Mouse (Mus musculus) CH12.LX (cell line): ENCODE measurements around the gene Hoxa13. TPM values are rescaled to one million over a fixed set of nuclear protein-coding genes. Genes with fewer than 3 reads are reported as not detected.

Experiments used
- DNase-seq: peaks from one replicate; pipeline ENCODE4 v3.0.0-alpha.2; 2013; ENCODE audit errors: extremely low read depth
- H3K27ac ChIP-seq: 2 replicates; pipeline ENCODE4 v1.5.1; 2012; ENCODE audit warnings: low read depth, mild to moderate bottlenecking, control low read depth, moderate library complexity; ENCODE audit not compliant: insufficient read depth
- H3K27me3 ChIP-seq: replicated peaks from 2 replicates; pipeline ENCODE3; 2012; ENCODE audit warnings: inconsistent platforms
- H3K36me3 ChIP-seq, 2 experiments: replicated peaks in 1 of 2; 2 replicates each; pipeline versions ENCODE3 to v1.6.1; 2012; ENCODE audit warnings: inconsistent platforms in 1 of 2, low read length in 1 of 2, mild to moderate bottlenecking in 1 of 2, mixed read lengths in 1 of 2, moderate library complexity in 1 of 2; ENCODE audit not compliant: control insufficient read depth in 1 of 2, insufficient read depth in 1 of 2
- H3K4me1 ChIP-seq, 2 experiments: 2 replicates each; pipeline ENCODE4 v1.6.1; 2012; ENCODE audit warnings: inconsistent platforms in 1 of 2, moderate library complexity in 1 of 2; ENCODE audit not compliant: insufficient read depth in 2 of 2, control insufficient read depth in 1 of 2
- H3K4me2 ChIP-seq: 2 replicates; pipeline ENCODE4 v1.6.1; 2012; ENCODE audit warnings: low read depth, mild to moderate bottlenecking, control low read depth; ENCODE audit not compliant: poor library complexity, insufficient read depth, severe bottlenecking
- H3K4me3 ChIP-seq, 3 experiments: fragments of 150-350 bp in 1 of 3; sonication (generic) in 1 of 3; replicated peaks in 1 of 3; 2 replicates each; pipeline versions ENCODE3 to v1.5.1; 2011 to 2012; ENCODE audit warnings: low read depth in 2 of 3, low read length in 2 of 3, mild to moderate bottlenecking in 2 of 3, moderate library complexity in 2 of 3, control low read depth in 1 of 3, improper control_type of control experiment in 1 of 3, inconsistent platforms in 1 of 3, mixed read lengths in 1 of 3; ENCODE audit not compliant: poor library complexity in 1 of 3
- H3K79me2 ChIP-seq: replicated peaks from 2 replicates; pipeline ENCODE4 v1.6.1; 2012; ENCODE audit warnings: mild to moderate bottlenecking, moderate library complexity; ENCODE audit not compliant: control insufficient read depth, poor library complexity, insufficient read depth, severe bottlenecking; ENCODE audit errors: extremely low read depth
- H3K9ac ChIP-seq: 2 replicates; pipeline ENCODE4 v1.6.1; 2012; ENCODE audit warnings: low read depth, mild to moderate bottlenecking, control low read depth, moderate library complexity; ENCODE audit not compliant: insufficient read depth
- H3K9me3 ChIP-seq: replicated peaks from 2 replicates; pipeline ENCODE3; 2012; ENCODE audit warnings: low read length, inconsistent platforms, mixed read lengths
- BHLHE40 ChIP-seq: IDR thresholded peaks from 2 replicates; pipeline ENCODE4 v1.6.1; 2011; ENCODE audit warnings: mild to moderate bottlenecking, low read depth, low read length, improper control_type of control experiment
- CHD1 ChIP-seq: IDR thresholded peaks from 2 replicates; pipeline ENCODE4 v1.6.1; 2012; ENCODE audit warnings: low read depth, low read length, improper control_type of control experiment, inconsistent platforms
- CHD2 ChIP-seq: IDR thresholded peaks from 2 replicates; pipeline ENCODE4 v1.6.1; 2011; ENCODE audit warnings: low read length, improper control_type of control experiment
- CTCF ChIP-seq, 2 experiments: IDR thresholded peaks in 1 of 2; conservative IDR thresholded peaks in 1 of 2; 2 replicates each; pipeline ENCODE4 v1.5.1; 2011 to 2012; ENCODE audit warnings: low read depth in 2 of 2, low read length in 2 of 2, improper control_type of control experiment in 1 of 2, inconsistent platforms in 1 of 2, mild to moderate bottlenecking in 1 of 2, moderate library complexity in 1 of 2
- E2F4 ChIP-seq: IDR thresholded peaks from 2 replicates; pipeline ENCODE4 v1.6.1; 2011; ENCODE audit warnings: low read depth, low read length, improper control_type of control experiment; ENCODE audit not compliant: insufficient replicate concordance
- ELF1 ChIP-seq: IDR thresholded peaks from 2 replicates; pipeline ENCODE4 v1.6.1; 2014; ENCODE audit warnings: low read depth, mild to moderate bottlenecking, inconsistent platforms, low read length, improper control_type of control experiment
- EP300 ChIP-seq: IDR thresholded peaks from 2 replicates; pipeline ENCODE4 v1.6.1; 2011; ENCODE audit warnings: low read length, improper control_type of control experiment
- ETS1 ChIP-seq: conservative IDR thresholded peaks from 2 replicates; pipeline ENCODE4 v1.6.1; 2012; ENCODE audit warnings: low read depth, mild to moderate bottlenecking, inconsistent platforms, low read length, improper control_type of control experiment, moderate library complexity
- GABPA ChIP-seq: IDR thresholded peaks from 2 replicates; pipeline ENCODE4 v1.6.1; 2012; ENCODE audit warnings: low read depth, low read length, improper control_type of control experiment, inconsistent platforms; ENCODE audit not compliant: insufficient replicate concordance
- HCFC1 ChIP-seq: IDR thresholded peaks from 2 replicates; pipeline ENCODE4 v1.6.1; 2012; ENCODE audit warnings: low read depth, mild to moderate bottlenecking, inconsistent platforms, low read length, improper control_type of control experiment
- IRF4 ChIP-seq: IDR thresholded peaks from 2 replicates; pipeline ENCODE4 v1.6.1; 2014; ENCODE audit warnings: low read depth, mild to moderate bottlenecking, inconsistent platforms, low read length, improper control_type of control experiment
- JUND ChIP-seq: conservative IDR thresholded peaks from 2 replicates; pipeline ENCODE4 v1.6.1; 2011; ENCODE audit warnings: low read depth, low read length, improper control_type of control experiment
- KAT2A ChIP-seq: IDR thresholded peaks from 2 replicates; pipeline ENCODE4 v1.6.1; 2012; ENCODE audit warnings: low read length, improper control_type of control experiment, inconsistent platforms; ENCODE audit not compliant: insufficient replicate concordance
- MAFK ChIP-seq: IDR thresholded peaks from 2 replicates; pipeline ENCODE4 v1.6.1; 2011; ENCODE audit warnings: low read length, improper control_type of control experiment; ENCODE audit not compliant: insufficient replicate concordance
- MAX ChIP-seq: IDR thresholded peaks from 2 replicates; pipeline ENCODE4 v1.6.1; 2011; ENCODE audit warnings: low read length, improper control_type of control experiment
- MAZ ChIP-seq: IDR thresholded peaks from 2 replicates; pipeline ENCODE4 v1.6.1; 2012; ENCODE audit warnings: low read depth, mild to moderate bottlenecking, inconsistent platforms, low read length, improper control_type of control experiment, moderate library complexity
- MEF2A ChIP-seq: IDR thresholded peaks from 2 replicates; pipeline ENCODE4 v1.6.1; 2014; ENCODE audit warnings: low read depth, mild to moderate bottlenecking, inconsistent platforms, low read length, improper control_type of control experiment, borderline replicate concordance
- MXI1 ChIP-seq: IDR thresholded peaks from 2 replicates; pipeline ENCODE4 v1.6.1; 2011; ENCODE audit warnings: mild to moderate bottlenecking, low read depth, low read length, improper control_type of control experiment
- MYC ChIP-seq: IDR thresholded peaks from 2 replicates; pipeline ENCODE4 v1.6.1; 2011; ENCODE audit warnings: low read depth, mild to moderate bottlenecking, improper control_type of control experiment, low read length
- NELFE ChIP-seq: IDR thresholded peaks from 2 replicates; pipeline ENCODE4 v1.6.1; 2011; ENCODE audit warnings: low read depth, low read length, improper control_type of control experiment
- NRF1 ChIP-seq: IDR thresholded peaks from 2 replicates; pipeline ENCODE4 v1.6.1; 2014; ENCODE audit warnings: low read depth, mild to moderate bottlenecking, inconsistent platforms, low read length, improper control_type of control experiment, moderate library complexity
- PAX5 ChIP-seq: IDR thresholded peaks from 2 replicates; pipeline ENCODE4 v1.6.1; 2012; ENCODE audit warnings: low read length, inconsistent platforms, mixed read lengths
- POLR2A ChIP-seq: IDR thresholded peaks from 2 replicates; pipeline ENCODE4 v1.6.1; 2011; ENCODE audit warnings: low read depth, mild to moderate bottlenecking, improper control_type of control experiment, low read length
- POLR2AphosphoS2 ChIP-seq: IDR thresholded peaks from 2 replicates; pipeline ENCODE4 v1.6.1; 2011; ENCODE audit warnings: low read depth, low read length, improper control_type of control experiment
- RAD21 ChIP-seq: IDR thresholded peaks from 2 replicates; pipeline ENCODE4 v1.6.1; 2011; ENCODE audit warnings: low read depth, mild to moderate bottlenecking, low read length, improper control_type of control experiment, moderate library complexity
- RCOR1 ChIP-seq: conservative IDR thresholded peaks from 2 replicates; pipeline ENCODE4 v1.6.1; 2012; ENCODE audit warnings: low read depth, mild to moderate bottlenecking, inconsistent platforms, low read length, improper control_type of control experiment
- SIN3A ChIP-seq: IDR thresholded peaks from 2 replicates; pipeline ENCODE4 v1.6.1; 2012; ENCODE audit warnings: low read length, improper control_type of control experiment, inconsistent platforms
- SMC3 ChIP-seq: IDR thresholded peaks from 2 replicates; pipeline ENCODE4 v1.6.1; 2011; ENCODE audit warnings: low read depth, low read length, improper control_type of control experiment
- TBP ChIP-seq: conservative IDR thresholded peaks from 2 replicates; pipeline ENCODE4 v1.6.1; 2011; ENCODE audit warnings: low read depth, low read length, improper control_type of control experiment
- TCF12 ChIP-seq: IDR thresholded peaks from 2 replicates; pipeline ENCODE4 v1.6.1; 2014; ENCODE audit warnings: low read depth, mild to moderate bottlenecking, inconsistent platforms, low read length, improper control_type of control experiment
- UBTF ChIP-seq: IDR thresholded peaks from 2 replicates; pipeline ENCODE4 v1.6.1; 2012; ENCODE audit warnings: low read depth, mild to moderate bottlenecking, inconsistent platforms, low read length, improper control_type of control experiment, moderate library complexity
- USF1 ChIP-seq: IDR thresholded peaks from 2 replicates; pipeline ENCODE4 v1.6.1; 2014; ENCODE audit warnings: low read depth, mild to moderate bottlenecking, inconsistent platforms, low read length, improper control_type of control experiment
- USF2 ChIP-seq: conservative IDR thresholded peaks from 2 replicates; pipeline ENCODE4 v1.6.1; 2011; ENCODE audit warnings: low read depth, low read length, improper control_type of control experiment
- ZC3H11A ChIP-seq: IDR thresholded peaks from 2 replicates; pipeline ENCODE4 v1.6.1; 2012; ENCODE audit warnings: low read depth, mild to moderate bottlenecking, inconsistent platforms, low read length, improper control_type of control experiment
- ZKSCAN1 ChIP-seq: IDR thresholded peaks from 2 replicates; pipeline ENCODE4 v1.6.1; 2012; ENCODE audit warnings: low read depth, inconsistent platforms, low read length, improper control_type of control experiment, borderline replicate concordance
- ZMIZ1 ChIP-seq: IDR thresholded peaks from 2 replicates; pipeline ENCODE4 v1.6.1; 2012; ENCODE audit warnings: low read depth, mild to moderate bottlenecking, inconsistent platforms, low read length, improper control_type of control experiment
- ZNF384 ChIP-seq: IDR thresholded peaks from 2 replicates; pipeline ENCODE4 v1.6.1; 2012; ENCODE audit warnings: low read depth, low read length, improper control_type of control experiment, inconsistent platforms
- dilution Hi-C: fragments of 300-500 bp; cut with MboI; formaldehyde crosslinking; loops from 2 replicates; pipeline ENCODE4 v1.14.3; 2020; ENCODE audit warnings: low sequenced_read_pairs; ENCODE audit not compliant: extremely low pct_unique_long_range_greater_than_20kb, extremely low pct_ligation_motif_present
- in situ Hi-C: fragments of 300-500 bp; cut with MboI; formaldehyde crosslinking; loops from 3 replicates; pipeline ENCODE4 v1.14.3; 2019; ENCODE audit warnings: low sequenced_read_pairs, low pct_ligation_motif_present, low pct_unique_long_range_greater_than_20kb, mixed read lengths
- polyA plus RNA-seq: library from polyadenylated mRNA; unstranded; fragments of >175 nt; gene quantifications from 2 replicates; pipeline ENCODE4 v1.2.1, GENCODE M21; 2012; ENCODE audit warnings: low read depth; ENCODE audit not compliant: insufficient read length
- total RNA-seq, 2 experiments: library from RNA; depleted of rRNA; stranded (reverse); fragments of 300-350 nt in 1 of 2; fragments of >200 nt in 1 of 2; gene quantifications; 2 replicates each; pipeline ENCODE4 v1.2.3; 2012 to 2014

Hoxa13 gene
- total and polyA plus RNA-seq, 3 experiments: 0.17 TPM; not detected in 2

- Histone ChIP-seq H3K27ac (no peak overlapping the region), H3K4me3 (peak overlapping the region; percentile 28 to 46 (median 37)), H3K4me2 (peak overlapping the region; percentile 74), H3K79me2 (no peaks in the 10 kb centered on the region), H3K9me3 (no peaks in the 10 kb centered on the region), H3K27me3 (no peaks in the 10 kb centered on the region), H3K4me1 (peaks cover 3 to 22% of the 10 kb centered on the region in 2 experiments; a peak in 3 of 4 replicates), H3K9ac (no peak overlapping the region), H3K36me3 (no peaks in the 10 kb centered on the region)
- in situ Hi-C loops (loop anchor here (25.0 kb wide), 1 partner anchor 295 kb away; no protein-coding TSS in a partner anchor), dilution Hi-C loops (no loop called here)
- peak; percentile 45 for DNase-seq
- TF ChIP-seq IRF4: peak; percentile 88
- TF ChIP-seq MAFK: 0 out of 2 replicates have a peak, but pooled peaks have one; percentile 60
- TF ChIP-seq ELF1: no peak
- TF ChIP-seq MAZ: no peak
- TF ChIP-seq UBTF: no peak
- TF ChIP-seq SIN3A: 0 out of 2 replicates have a peak, but pooled peaks have one; percentile 38
- TF ChIP-seq RAD21: no peak
- no peak for TF ChIP-seq HCFC1
- no peak for TF ChIP-seq USF2
- no peak for TF ChIP-seq E2F4
- no peak for TF ChIP-seq ZNF384
- TF ChIP-seq SMC3: no peak
- no peak for TF ChIP-seq NRF1
- TF ChIP-seq USF1: no peak
- no peak for TF ChIP-seq ZMIZ1
- no peak for TF ChIP-seq ZKSCAN1
- TF ChIP-seq NELFE: no peak
- TF ChIP-seq MAX: 0 out of 2 replicates have a peak, but pooled peaks have one; percentile 57
- TF ChIP-seq MYC: no peak
- no peak for TF ChIP-seq ZC3H11A
- no peak for TF ChIP-seq KAT2A
- TF ChIP-seq POLR2AphosphoS2: no peak
- peak; percentile 60 for TF ChIP-seq EP300
- no peak; the same call in 1 of the 2 replicates for TF ChIP-seq CHD2
- peak; percentile 33; the same call in 1 of the 2 replicates for TF ChIP-seq JUND
- no peak for TF ChIP-seq POLR2A
- TF ChIP-seq PAX5: no peak
- TF ChIP-seq MEF2A: peak; percentile 39; the same call in 1 of the 2 replicates
- TF ChIP-seq TCF12: no peak
- TF ChIP-seq CTCF (conservative IDR thresholded peaks at IDR 0.05 in 1 of 2, IDR thresholded peaks at IDR 0.05 in 1 of 2; ENCODE audit: low read depth in 2 of 2, low read length in 2 of 2): no peak
- TF ChIP-seq ETS1: peak; percentile 37
- TF ChIP-seq MXI1: no peak
- TF ChIP-seq RCOR1: 0 out of 2 replicates have a peak, but pooled peaks have one; percentile 41
- no peak for TF ChIP-seq TBP
- TF ChIP-seq GABPA: no peak
- TF ChIP-seq BHLHE40: peak; percentile 97
- TF ChIP-seq CHD1: no peak
Observed at GRCm38 (mm10) chr6:52292328-52292727, 31.6 kb upstream of the Hoxa13 start.
